Mouse (Mus musculus) heart, adult 2 months (tissue): ENCODE results near the gene Ryr1. TPM values are rescaled to one million over a fixed set of nuclear protein-coding genes. Genes with fewer than 3 reads are reported as not detected.

Experiments
- DNase-seq, 2 experiments: peaks; one replicate each; pipeline ENCODE4 v3.0.0; 2021
- H3K27ac ChIP-seq: fragments of 200-600 bp; 2 replicates; pipeline ENCODE4 v1.8.1; 2022
- H3K27me3 ChIP-seq: fragments of 200-500 bp; 2 replicates; pipeline ENCODE4 v1.6.1; 2012; ENCODE audit warnings: mild to moderate bottlenecking, low read length, inconsistent platforms, mixed read lengths; ENCODE audit not compliant: control insufficient read depth, insufficient read depth
- H3K36me3 ChIP-seq: fragments of 200-500 bp; 2 replicates; pipeline ENCODE4 v1.6.1; 2012; ENCODE audit warnings: low read length, inconsistent platforms; ENCODE audit not compliant: control insufficient read depth, insufficient read depth
- H3K4me1 ChIP-seq: fragments of 200-500 bp; 2 replicates; pipeline ENCODE4 v1.6.1; 2011; ENCODE audit warnings: low read length; ENCODE audit not compliant: control insufficient read depth, insufficient read depth
- H3K4me3 ChIP-seq: fragments of 200-600 bp; 2 replicates; pipeline ENCODE4 v1.8.1; 2022
- H3K79me2 ChIP-seq: fragments of 200-500 bp; replicated peaks from 2 replicates; pipeline ENCODE4 v1.6.1; 2012; ENCODE audit warnings: mild to moderate bottlenecking, inconsistent platforms, low read length, moderate library complexity, mixed read lengths; ENCODE audit not compliant: control insufficient read depth, insufficient read depth
- H3K9ac ChIP-seq: fragments of 200-500 bp; 2 replicates; pipeline ENCODE4 v1.6.1; 2012; ENCODE audit warnings: low read depth, mild to moderate bottlenecking, control low read depth, inconsistent platforms, low read length, mixed read lengths
- CTCF ChIP-seq: fragments of 200-600 bp; IDR thresholded peaks from 2 replicates; pipeline ENCODE4 v1.8.1; 2022; ENCODE audit warnings: antibody characterized with exemption, mild to moderate bottlenecking, moderate library complexity
- EP300 ChIP-seq: fragments of 200-500 bp; IDR thresholded peaks from 2 replicates; pipeline ENCODE4 v1.6.1; 2011; ENCODE audit warnings: low read depth, low read length, control low read depth; ENCODE audit not compliant: insufficient read depth
- POLR2A ChIP-seq: fragments of 200-500 bp; IDR thresholded peaks from 2 replicates; pipeline ENCODE4 v1.6.1; 2011; ENCODE audit warnings: mild to moderate bottlenecking, low read depth, low read length, control low read depth; ENCODE audit not compliant: insufficient read depth
- WGBS: fragments of 180-500 bp; shearing (Covaris S2); methylation state at CpG from one replicate; pipeline ENCODE4 v1.1.7; 2018; 5-methylcytosine and 5-hydroxymethylcytosine counted together
- intact Hi-C: fragments of 180-260 bp; cut with DNase I; formaldehyde crosslinking; loops from one replicate; pipeline ENCODE4 v1.15.1; 2025
- polyA plus RNA-seq: library from polyadenylated mRNA; depleted of rRNA; stranded (reverse); fragments of >200 nt; gene quantifications from 2 replicates; pipeline ENCODE4 v1.2.3, GENCODE M21; 2012
- total RNA-seq, 2 experiments: library from RNA; stranded (reverse); gene quantifications; 2 replicates each; pipeline ENCODE4 v1.2.3; 2021

Gene Ryr1
- total and polyA plus RNA-seq, 3 experiments, result under 0.01 to 0.18 (median 0.08) TPM

GRCm38 (mm10) chr7:29008171-29008570 is 116.8 kb downstream of the Ryr1 start:
- Histone ChIP-seq H3K4me3 (no peak overlapping the region), H3K36me3 (no peaks in the 10 kb centered on the region), H3K9ac (no peak overlapping the region), H3K4me1 (no peaks in the 10 kb centered on the region), H3K79me2 (no peaks in the 10 kb centered on the region), H3K27ac (no peak overlapping the region), H3K27me3 (no peaks in the 10 kb centered on the region)
- DNase-seq, result no peak
- intact Hi-C loops, result no loop called here
- no peak for TF ChIP-seq POLR2A
- no peak for TF ChIP-seq CTCF
- no peak for TF ChIP-seq EP300
- 94% methylated on average over 10 of the region's 10 CpGs for WGBS

DNA sequence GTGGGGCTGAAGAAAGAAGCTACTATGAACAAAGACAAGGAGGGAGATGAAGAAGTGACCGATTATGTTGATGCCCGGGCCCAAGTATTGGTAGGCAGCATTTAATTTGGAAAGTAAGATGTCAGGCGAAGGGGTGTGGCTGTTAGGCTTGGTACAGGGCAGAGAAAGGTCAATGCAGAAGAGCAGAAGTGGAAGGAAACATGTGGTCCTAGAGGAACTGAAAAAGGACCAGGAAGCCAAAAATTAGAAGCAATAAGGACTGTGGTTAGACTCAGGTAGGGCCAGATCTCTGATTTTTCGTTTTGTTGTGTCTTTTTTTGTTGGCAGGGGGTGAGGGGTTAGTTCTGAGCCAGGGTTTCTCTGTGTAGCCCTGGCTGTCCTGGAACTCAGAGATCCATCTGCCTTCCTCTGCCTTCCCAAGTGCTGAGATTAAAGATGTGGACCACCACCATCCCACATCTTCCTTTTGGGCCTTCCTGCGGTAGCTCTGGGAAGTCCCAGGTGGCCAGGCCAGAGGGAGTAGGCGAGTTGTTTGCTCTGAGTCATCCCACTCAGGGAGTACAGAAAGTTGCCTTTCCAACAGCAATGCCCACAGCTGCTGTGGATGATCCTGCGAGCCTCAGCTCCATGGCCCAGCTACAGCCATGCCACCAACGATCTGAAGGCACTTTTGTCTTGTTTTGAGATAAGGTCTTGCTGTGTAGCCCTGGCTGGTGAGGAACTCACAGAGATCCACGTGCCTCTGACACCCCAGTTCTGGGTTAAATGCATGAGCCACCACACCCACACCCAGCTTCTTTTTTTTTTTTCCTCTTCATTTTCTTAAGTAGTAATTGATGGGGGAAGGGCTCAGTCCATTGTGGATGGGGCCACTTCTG is 117.5 kb downstream of the Ryr1 start:
- intact Hi-C loops, result no loop called here
- no peaks in the 10 kb centered on the region for H3K36me3 ChIP-seq
- H3K4me3 ChIP-seq, result no peak overlapping the region
- no peak overlapping the region for H3K9ac ChIP-seq
- H3K79me2 ChIP-seq, result no peaks in the 10 kb centered on the region
- no peaks in the 10 kb centered on the region for H3K27me3 ChIP-seq
- no peak for DNase-seq
- TF ChIP-seq EP300 (no peak), CTCF (no peak), POLR2A (no peak)
- H3K27ac ChIP-seq, result no peak overlapping the region
- no peaks in the 10 kb centered on the region for H3K4me1 ChIP-seq
- whole genome bisulfite sequencing, result 61% methylated on average over 9 of the region's 9 CpGs

- intact Hi-C loops, result no loop called here
- TF ChIP-seq CTCF, result no peak
- TF ChIP-seq POLR2A, result no peak
- no peak for TF ChIP-seq EP300
- peaks cover 2% of the 10 kb centered on the region; the same call in 1 of the 2 replicates for H3K27me3 ChIP-seq
- 9% methylated on average over 43 of the region's 43 CpGs for WGBS
- H3K36me3 ChIP-seq, result no peaks in the 10 kb centered on the region
- peak overlapping the region; percentile 35; the same call in 1 of the 2 replicates for H3K4me3 ChIP-seq
- no peaks in the 10 kb centered on the region for H3K4me1 ChIP-seq
- no peak overlapping the region for H3K27ac ChIP-seq
- no peaks in the 10 kb centered on the region for H3K79me2 ChIP-seq
- DNase-seq, result peak; percentile 64 to 65
- peak overlapping the region; percentile 21 for H3K9ac ChIP-seq
These were observed 124.1 kb downstream of the Ryr1 start for GRCm38 (mm10) chr7:29000651-29001605.

DNA sequence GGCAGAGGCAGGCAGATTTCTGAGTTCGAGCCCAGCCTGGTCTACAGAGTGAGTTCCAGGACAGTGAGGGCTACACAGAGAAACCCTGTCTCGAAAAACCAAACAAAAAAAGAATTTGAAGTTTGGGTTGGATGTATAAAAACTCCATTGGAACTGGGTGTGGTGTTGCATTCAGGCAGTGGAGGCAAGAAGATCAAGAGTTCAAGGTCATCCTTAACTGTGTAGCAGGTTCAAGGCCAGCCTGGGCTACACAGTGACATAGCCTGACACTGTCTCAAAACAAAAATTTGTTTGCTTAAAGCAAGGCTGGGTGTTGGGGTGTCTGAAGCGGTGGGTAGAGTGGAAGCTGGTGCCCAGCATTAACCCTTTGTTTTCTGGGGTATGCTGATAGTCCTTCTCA is 131.6 kb downstream of the Ryr1 start:
- intact Hi-C loops, result no loop called here

GRCm38 (mm10) chr7:28992997-28993396 is 132.0 kb downstream of the Ryr1 start:
- no peak for DNase-seq

More for the DNA sequence above, 131.6 kb downstream of the Ryr1 start:
- no peak overlapping the region for H3K9ac ChIP-seq
- no peaks in the 10 kb centered on the region for H3K4me1 ChIP-seq
- no peak for DNase-seq
- no peaks in the 10 kb centered on the region for H3K36me3 ChIP-seq
- H3K79me2 ChIP-seq, result no peaks in the 10 kb centered on the region
- no peak for TF ChIP-seq CTCF
- no peak for TF ChIP-seq EP300
- TF ChIP-seq POLR2A, result no peak
- WGBS, result 79% methylated on average over 3 of the region's 3 CpGs
- no peaks in the 10 kb centered on the region for H3K27me3 ChIP-seq
- no peak overlapping the region for H3K27ac ChIP-seq
- H3K4me3 ChIP-seq, result no peak overlapping the region

More at GRCm38 (mm10) chr7:28992997-28993396, 132.0 kb downstream of the Ryr1 start:
- WGBS, result 76% methylated on average over 3 of the region's 3 CpGs
- Histone ChIP-seq H3K4me1 (no peaks in the 10 kb centered on the region), H3K27me3 (no peaks in the 10 kb centered on the region), H3K36me3 (no peaks in the 10 kb centered on the region), H3K27ac (no peak overlapping the region), H3K79me2 (no peaks in the 10 kb centered on the region), H3K4me3 (no peak overlapping the region), H3K9ac (no peak overlapping the region)
- intact Hi-C loops, result no loop called here
- TF ChIP-seq CTCF (no peak), EP300 (no peak), POLR2A (no peak)
